Mouse (Mus musculus): ENCODE data around the gene Zfp488. TPM values are rescaled to one million over a fixed set of nuclear protein-coding genes. Genes with fewer than 3 reads are reported as not detected.

The Zfp488 gene
- polyA plus RNA-seq (2012; rRNA removed) = not detected in 2 replicates

- Histone ChIP-seq H3K36me3 (ENCODE audit: control insufficient read depth, insufficient read depth, low read length) (no peaks in the 10 kb centered on the region), H3K27ac (ENCODE audit: insufficient read depth, low read depth, low read length) (no peak within 1 kb of the TSS), H3K4me3 (ENCODE audit: low read depth, low read length) (no peak within 1 kb of the TSS), H3K4me1 (ENCODE audit: control insufficient read depth, insufficient read depth, insufficient read length, low read length) (no peaks in the 10 kb centered on the region), H3K27me3 (ENCODE audit: control insufficient read depth, insufficient read depth, low read length) (no peaks in the 10 kb centered on the region)
- no peak for TF ChIP-seq POLR2A (IDR thresholded peaks at IDR 0.05; ENCODE audit: low read depth, low read length)
- TF ChIP-seq CTCF (IDR thresholded peaks at IDR 0.05; ENCODE audit: extremely low read depth, insufficient read length, insufficient replicate concordance, low read depth, low read length) = no peak
- 5% methylated on average over 25 of the region's 25 CpGs for WGBS
Measured at GRCm38 (mm10) chr14:33978604-33979059, at the start of gene Zfp488. Gene Zfp488, minus strand, starts transcription at chr14:33978764.

DNA sequence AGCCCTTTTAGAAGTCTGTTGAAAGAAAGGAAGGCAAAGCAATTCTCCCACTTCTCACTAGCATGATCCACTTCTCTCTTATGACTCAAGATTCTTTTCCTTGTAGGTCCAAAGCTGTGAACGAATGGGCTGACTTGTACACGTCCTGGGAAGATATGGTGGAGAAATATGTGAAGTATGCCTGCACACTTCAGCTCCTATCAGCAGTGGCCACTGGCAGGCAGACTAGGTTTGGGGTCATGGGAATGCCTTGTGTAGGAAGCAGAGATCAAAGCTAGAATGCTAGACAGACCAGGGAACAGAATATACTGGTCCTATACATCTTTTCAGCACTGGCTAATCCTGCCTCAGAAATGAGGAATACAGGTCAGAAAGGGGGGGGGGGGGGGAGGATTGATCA lies 48.1 kb upstream of the Zfp488 start:
- Histone ChIP-seq H3K4me3 (ENCODE audit: low read depth, low read length) (no peak overlapping the region), H3K27ac (ENCODE audit: insufficient read depth, low read depth, low read length) (no peak overlapping the region), H3K4me1 (ENCODE audit: control insufficient read depth, insufficient read depth, insufficient read length, low read length) (no peaks in the 10 kb centered on the region), H3K36me3 (ENCODE audit: control insufficient read depth, insufficient read depth, low read length) (no peaks in the 10 kb centered on the region), H3K27me3 (ENCODE audit: control insufficient read depth, insufficient read depth, low read length) (no peaks in the 10 kb centered on the region)
- 43% methylated on average over 2 of the region's 2 CpGs for WGBS
- no peak for TF ChIP-seq CTCF (IDR thresholded peaks at IDR 0.05; ENCODE audit: extremely low read depth, insufficient read length, insufficient replicate concordance, low read depth, low read length)
- no peak for TF ChIP-seq POLR2A (IDR thresholded peaks at IDR 0.05; ENCODE audit: low read depth, low read length)

GRCm38 (mm10) chr14:34016938-34017337 lies 38.4 kb upstream of the Zfp488 start:
- Histone ChIP-seq H3K4me1 (ENCODE audit: control insufficient read depth, insufficient read depth, insufficient read length, low read length) (no peaks in the 10 kb centered on the region), H3K4me3 (ENCODE audit: low read depth, low read length) (no peak overlapping the region), H3K27me3 (ENCODE audit: control insufficient read depth, insufficient read depth, low read length) (no peaks in the 10 kb centered on the region), H3K27ac (ENCODE audit: insufficient read depth, low read depth, low read length) (no peak overlapping the region), H3K36me3 (ENCODE audit: control insufficient read depth, insufficient read depth, low read length) (no peaks in the 10 kb centered on the region)
- TF ChIP-seq POLR2A (IDR thresholded peaks at IDR 0.05; ENCODE audit: low read depth, low read length) = no peak
- no peak for TF ChIP-seq CTCF (IDR thresholded peaks at IDR 0.05; ENCODE audit: extremely low read depth, insufficient read length, insufficient replicate concordance, low read depth, low read length)
- 73% methylated on average over 2 of the region's 2 CpGs for WGBS

- WGBS = 95% methylated on average over 4 of the region's 4 CpGs
- TF ChIP-seq CTCF (IDR thresholded peaks at IDR 0.05; ENCODE audit: extremely low read depth, insufficient read length, insufficient replicate concordance, low read depth, low read length) = no peak
- no peak for TF ChIP-seq POLR2A (IDR thresholded peaks at IDR 0.05; ENCODE audit: low read depth, low read length)
- no peak within 1 kb of the TSS for H3K4me3 ChIP-seq (ENCODE audit: low read depth, low read length)
- H3K36me3 ChIP-seq (ENCODE audit: control insufficient read depth, insufficient read depth, low read length) = no peaks in the 10 kb centered on the region
- no peaks in the 10 kb centered on the region for H3K4me1 ChIP-seq (ENCODE audit: control insufficient read depth, insufficient read depth, insufficient read length, low read length)
- H3K27me3 ChIP-seq (ENCODE audit: control insufficient read depth, insufficient read depth, low read length) = no peaks in the 10 kb centered on the region
- no peak within 1 kb of the TSS for H3K27ac ChIP-seq (ENCODE audit: insufficient read depth, low read depth, low read length)
Measured at GRCm38 (mm10) chr14:34016381-34016780, 37.8 kb upstream of the Zfp488 start, which contains the start of gene Gm5460. Gene Gm5460, plus strand, starts transcription at chr14:34016758.

- Histone ChIP-seq H3K4me3 (ENCODE audit: low read depth, low read length) (no peak within 1 kb of the TSS), H3K4me1 (ENCODE audit: control insufficient read depth, insufficient read depth, insufficient read length, low read length) (no peaks in the 10 kb centered on the region), H3K27me3 (ENCODE audit: control insufficient read depth, insufficient read depth, low read length) (no peaks in the 10 kb centered on the region), H3K27ac (ENCODE audit: insufficient read depth, low read depth, low read length) (no peak within 1 kb of the TSS), H3K36me3 (ENCODE audit: control insufficient read depth, insufficient read depth, low read length) (no peaks in the 10 kb centered on the region)
- 86% methylated on average over 3 of the region's 3 CpGs for WGBS
- no peak for TF ChIP-seq CTCF (IDR thresholded peaks at IDR 0.05; ENCODE audit: extremely low read depth, insufficient read length, insufficient replicate concordance, low read depth, low read length)
- TF ChIP-seq POLR2A (IDR thresholded peaks at IDR 0.05; ENCODE audit: low read depth, low read length) = no peak
Measured at GRCm38 (mm10) chr14:34015063-34015462, 36.5 kb upstream of the Zfp488 start, which contains the start of gene Gm30083. Gene Gm30083, minus strand, starts transcription at chr14:34015182.

DNA sequence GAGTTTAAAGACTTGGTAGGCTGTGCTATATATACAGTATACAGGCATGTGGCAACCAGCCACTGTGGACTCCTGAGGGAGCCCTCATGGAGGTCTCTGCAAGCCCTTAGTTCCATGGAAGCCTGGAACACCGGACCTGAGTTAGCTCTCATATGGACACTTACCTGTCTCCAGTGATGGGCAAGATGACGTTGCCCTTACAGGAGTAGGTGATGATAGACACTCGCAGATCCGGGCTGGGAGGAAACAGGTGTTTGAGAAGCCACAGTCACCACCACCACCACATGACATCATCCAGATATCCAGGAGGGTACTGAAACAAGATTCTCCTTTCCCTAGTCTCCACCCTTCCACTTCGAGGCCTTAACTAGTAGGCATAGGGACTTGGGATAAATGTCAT lies 23.8 kb upstream of the Zfp488 start:
- 83% methylated on average over 5 of the region's 5 CpGs for WGBS
- Histone ChIP-seq H3K4me3 (ENCODE audit: low read depth, low read length) (no peak overlapping the region), H3K36me3 (ENCODE audit: control insufficient read depth, insufficient read depth, low read length) (no peaks in the 10 kb centered on the region), H3K4me1 (ENCODE audit: control insufficient read depth, insufficient read depth, insufficient read length, low read length) (no peaks in the 10 kb centered on the region), H3K27me3 (ENCODE audit: control insufficient read depth, insufficient read depth, low read length) (no peaks in the 10 kb centered on the region), H3K27ac (ENCODE audit: insufficient read depth, low read depth, low read length) (no peak overlapping the region)
- TF ChIP-seq POLR2A (IDR thresholded peaks at IDR 0.05; ENCODE audit: low read depth, low read length) = no peak
- TF ChIP-seq CTCF (IDR thresholded peaks at IDR 0.05; ENCODE audit: extremely low read depth, insufficient read length, insufficient replicate concordance, low read depth, low read length) = no peak

- H3K36me3 ChIP-seq (ENCODE audit: control insufficient read depth, insufficient read depth, low read length) = no peaks in the 10 kb centered on the region
- TF ChIP-seq CTCF (IDR thresholded peaks at IDR 0.05; ENCODE audit: extremely low read depth, insufficient read length, insufficient replicate concordance, low read depth, low read length) (no peak), POLR2A (IDR thresholded peaks at IDR 0.05; ENCODE audit: low read depth, low read length) (no peak)
- H3K4me3 ChIP-seq (ENCODE audit: low read depth, low read length) = no peak overlapping the region
- no peaks in the 10 kb centered on the region for H3K27me3 ChIP-seq (ENCODE audit: control insufficient read depth, insufficient read depth, low read length)
- no peaks in the 10 kb centered on the region for H3K4me1 ChIP-seq (ENCODE audit: control insufficient read depth, insufficient read depth, insufficient read length, low read length)
- H3K27ac ChIP-seq (ENCODE audit: insufficient read depth, low read depth, low read length) = no peak overlapping the region
Measured at GRCm38 (mm10) chr14:34001445-34001844, 22.9 kb upstream of the Zfp488 start.
